Mouse (Mus musculus) erythroblast, embryonic 14.5 days (primary cell): ENCODE measurements around the gene B4galnt1. TPM values are rescaled to one million over a fixed set of nuclear protein-coding genes. Genes with fewer than 3 reads are reported as not detected.
"Not testable (repeated sequence)": the region's sequence is repeated elsewhere in the genome, so short reads cannot be mapped to it uniquely, and the experiment has no call there.

Experiments used
- H3K27me3 ChIP-seq: 2 replicates; pipeline ENCODE4 v1.6.1; 2012; ENCODE audit warnings: inconsistent platforms; ENCODE audit not compliant: control insufficient read depth
- H3K36me3 ChIP-seq: 2 replicates; pipeline ENCODE4 v1.6.1; 2012; ENCODE audit warnings: mild to moderate bottlenecking, inconsistent platforms; ENCODE audit not compliant: control insufficient read depth
- H3K4me1 ChIP-seq: 2 replicates; pipeline ENCODE4 v1.6.1; 2012; ENCODE audit warnings: inconsistent platforms; ENCODE audit not compliant: control insufficient read depth
- H3K4me3 ChIP-seq: replicated peaks from 2 replicates; pipeline ENCODE3; 2012; ENCODE audit warnings: moderate library complexity, mild to moderate bottlenecking, inconsistent platforms
- H3K9me3 ChIP-seq: 2 replicates; pipeline ENCODE4 v1.6.1; 2012; ENCODE audit warnings: low read length, inconsistent platforms, mixed read lengths; ENCODE audit not compliant: control insufficient read depth
- GATA1 ChIP-seq: IDR thresholded peaks from 2 replicates; pipeline ENCODE4 v1.6.1; 2012; ENCODE audit warnings: low read length, inconsistent platforms, mixed read lengths
- TAL1 ChIP-seq: IDR thresholded peaks from 3 replicates; pipeline ENCODE4 v1.6.1; 2012; ENCODE audit warnings: low read length, inconsistent platforms, mixed read lengths
- polyA plus RNA-seq: library from polyadenylated mRNA; stranded (reverse); fragments of >175 nt; gene quantifications from 2 replicates; pipeline ENCODE4 v1.2.3, GENCODE M21; 2012

B4galnt1 gene
- polyA plus RNA-seq, 1 experiment, result 0.56 TPM

- no peak for TF ChIP-seq TAL1
- TF ChIP-seq GATA1, result no peak
- Histone ChIP-seq H3K9me3 (peaks cover 4% of the 10 kb centered on the region; the same call in 1 of the 2 replicates), H3K36me3 (no peaks in the 10 kb centered on the region), H3K4me1 (peaks cover 8% of the 10 kb centered on the region), H3K27me3 (no peaks in the 10 kb centered on the region), H3K4me3 (no peak overlapping the region)
These were observed 11.7 kb upstream of the B4galnt1 start for GRCm38 (mm10) chr10:127153323-127153722.

- TF ChIP-seq GATA1, result no peak
- no peak for TF ChIP-seq TAL1
- H3K4me1 ChIP-seq, result peaks cover 8% of the 10 kb centered on the region
- H3K36me3 ChIP-seq, result no peaks in the 10 kb centered on the region
- no peak overlapping the region for H3K4me3 ChIP-seq
- peaks cover 4% of the 10 kb centered on the region; the same call in 1 of the 2 replicates for H3K9me3 ChIP-seq
- no peaks in the 10 kb centered on the region for H3K27me3 ChIP-seq
These were observed 10.8 kb upstream of the B4galnt1 start for GRCm38 (mm10) chr10:127154241-127154640.

- Histone ChIP-seq H3K4me3 (no peak overlapping the region), H3K27me3 (no peaks in the 10 kb centered on the region), H3K4me1 (peaks cover 8% of the 10 kb centered on the region), H3K36me3 (no peaks in the 10 kb centered on the region), H3K9me3 (peaks cover 4% of the 10 kb centered on the region; the same call in 1 of the 2 replicates)
- no peak for TF ChIP-seq TAL1
- TF ChIP-seq GATA1, result no peak
These were observed 10.4 kb upstream of the B4galnt1 start for GRCm38 (mm10) chr10:127154652-127155051.

- peaks cover 4% of the 10 kb centered on the region; the same call in 1 of the 2 replicates for H3K9me3 ChIP-seq
- no peaks in the 10 kb centered on the region for H3K27me3 ChIP-seq
- H3K36me3 ChIP-seq, result no peaks in the 10 kb centered on the region
- peaks cover 5% of the 10 kb centered on the region for H3K4me1 ChIP-seq
- TF ChIP-seq GATA1 (no peak), TAL1 (no peak)
- no peak overlapping the region for H3K4me3 ChIP-seq
These were observed 8.9 kb upstream of the B4galnt1 start for GRCm38 (mm10) chr10:127156089-127156488.

- Histone ChIP-seq H3K27me3 (no peaks in the 10 kb centered on the region), H3K4me1 (peaks cover under 1% of the 10 kb centered on the region), H3K9me3 (peaks cover 4% of the 10 kb centered on the region; the same call in 1 of the 2 replicates), H3K4me3 (no peak overlapping the region), H3K36me3 (no peaks in the 10 kb centered on the region)
- TF ChIP-seq GATA1 (no peak), TAL1 (no peak)
These were observed 8.5 kb upstream of the B4galnt1 start for GRCm38 (mm10) chr10:127156511-127156910.

GRCm38 (mm10) chr10:127158471-127158870, 6.6 kb upstream of the B4galnt1 start:
- Histone ChIP-seq H3K4me3 (no peak overlapping the region), H3K9me3 (no peaks in the 10 kb centered on the region), H3K4me1 (no peaks in the 10 kb centered on the region), H3K27me3 (peaks cover 5% of the 10 kb centered on the region), H3K36me3 (no peaks in the 10 kb centered on the region)
- TF ChIP-seq TAL1, result no peak
- TF ChIP-seq GATA1, result no peak

- no peaks in the 10 kb centered on the region for H3K36me3 ChIP-seq
- no peaks in the 10 kb centered on the region for H3K9me3 ChIP-seq
- peaks cover 7% of the 10 kb centered on the region for H3K4me1 ChIP-seq
- H3K4me3 ChIP-seq, result no peak overlapping the region
- H3K27me3 ChIP-seq, result peaks cover 22% of the 10 kb centered on the region
- TF ChIP-seq TAL1, result no peak
- no peak for TF ChIP-seq GATA1
These were observed 4.9 kb upstream of the B4galnt1 start for GRCm38 (mm10) chr10:127160081-127160480.

- H3K9me3 ChIP-seq, result no peaks in the 10 kb centered on the region; the same call in 1 of the 2 replicates
- peaks cover 13% of the 10 kb centered on the region for H3K4me1 ChIP-seq
- peaks cover 28% of the 10 kb centered on the region for H3K27me3 ChIP-seq
- H3K36me3 ChIP-seq, result no peaks in the 10 kb centered on the region
- no peak overlapping the region for H3K4me3 ChIP-seq
- TF ChIP-seq GATA1 (no peak), TAL1 (no peak)
These were observed 4.3 kb upstream of the B4galnt1 start for GRCm38 (mm10) chr10:127160728-127161127.

GRCm38 (mm10) chr10:127162771-127163261, 2.2 kb upstream of the B4galnt1 start:
- H3K4me1 ChIP-seq, result peaks cover 29% of the 10 kb centered on the region
- not testable (repeated sequence) for H3K36me3 ChIP-seq, H3K9me3 ChIP-seq, H3K4me3 ChIP-seq
- peaks cover 49% of the 10 kb centered on the region for H3K27me3 ChIP-seq

GRCm38 (mm10) chr10:127164190-127164589, 835 bp upstream of the B4galnt1 start:
- H3K4me3 ChIP-seq, result no peak overlapping the region
- H3K4me1 ChIP-seq, result peaks cover 29% of the 10 kb centered on the region
- no peaks in the 10 kb centered on the region; the same call in 1 of the 2 replicates for H3K9me3 ChIP-seq
- H3K27me3 ChIP-seq, result peaks cover 59% of the 10 kb centered on the region
- TF ChIP-seq TAL1 (no peak), GATA1 (no peak)
- no peaks in the 10 kb centered on the region for H3K36me3 ChIP-seq
